Mouse (Mus musculus): ENCODE data around the gene Qk. TPM values are rescaled to one million over a fixed set of nuclear protein-coding genes. Genes with fewer than 3 reads are reported as not detected.

Qk gene
- total RNA-seq (2023): 80.5 TPM

GRCm38 (mm10) chr17:10319685-10320455 lies at the start of gene Qk:
Gene Qk, minus strand, starts transcription at chr17:10319854.

